Mouse (Mus musculus) hindbrain, postnatal 0 days (tissue): ENCODE measurements at regions not wholly inside any gene's neighbourhood (a gene's known extent, or its start where the extent isn't known, plus 50 kb on each side); places are given as distances from the start of the nearest gene placed in this dataset.

Experiments used
- ATAC-seq: fragments of 200-750 bp; cut with Nextera tagmentation; 2 replicates; pipeline ENCODE4 v1.8.0; 2017; ENCODE audit warnings: mild to moderate bottlenecking, moderate TSS enrichment, moderate library complexity
- DNase-seq: peaks from one replicate; pipeline ENCODE4 v3.0.0-alpha.2; 2015; ENCODE audit warnings: low spot score
- H3K27ac ChIP-seq: fragments of 300-500 bp; sonication (generic); 2 replicates; pipeline ENCODE4 v1.5.1; 2014; ENCODE audit warnings: mild to moderate bottlenecking
- H3K27me3 ChIP-seq: fragments of 300-500 bp; sonication (generic); 2 replicates; pipeline ENCODE4 v1.6.1; 2014; ENCODE audit warnings: low read length, mixed read lengths; ENCODE audit not compliant: insufficient read depth
- H3K36me3 ChIP-seq: fragments of 300-500 bp; sonication (generic); 2 replicates; pipeline ENCODE4 v1.6.1; 2014; ENCODE audit warnings: low read length, mixed read lengths; ENCODE audit not compliant: insufficient read depth
- H3K4me1 ChIP-seq: fragments of 300-500 bp; sonication (generic); 2 replicates; pipeline ENCODE4 v1.6.1; 2014; ENCODE audit warnings: antibody characterized with exemption, low read length, mixed read lengths; ENCODE audit not compliant: insufficient read depth
- H3K4me2 ChIP-seq: fragments of 300-500 bp; sonication (generic); 2 replicates; pipeline ENCODE4 v1.6.1; 2014; ENCODE audit warnings: low read depth, mild to moderate bottlenecking, low read length, moderate library complexity, mixed read lengths
- H3K4me3 ChIP-seq: fragments of 300-500 bp; sonication (generic); 2 replicates; pipeline ENCODE4 v1.5.1; 2014; ENCODE audit warnings: low read length
- H3K9ac ChIP-seq: fragments of 300-500 bp; sonication (generic); replicated peaks from 2 replicates; pipeline ENCODE4 v1.6.1; 2014; ENCODE audit warnings: mild to moderate bottlenecking, low read length, moderate library complexity, mixed read lengths
- H3K9me3 ChIP-seq: fragments of 300-500 bp; sonication (generic); 2 replicates; pipeline ENCODE4 v1.6.1; 2016; ENCODE audit warnings: low read length, mixed read lengths
- CTCF ChIP-seq: IDR thresholded peaks from 2 replicates; pipeline ENCODE4 v1.5.1; 2016; ENCODE audit warnings: antibody characterized with exemption, control low read depth, low read depth
- WGBS: fragments of 180-500 bp; shearing (Covaris S2); extraction: QIAGEN DNeasy Blood & Tissue Kit; methylation state at CpG from one replicate; pipeline ENCODE4 v1.1.7; 2014; 5-methylcytosine and 5-hydroxymethylcytosine counted together

DNA sequence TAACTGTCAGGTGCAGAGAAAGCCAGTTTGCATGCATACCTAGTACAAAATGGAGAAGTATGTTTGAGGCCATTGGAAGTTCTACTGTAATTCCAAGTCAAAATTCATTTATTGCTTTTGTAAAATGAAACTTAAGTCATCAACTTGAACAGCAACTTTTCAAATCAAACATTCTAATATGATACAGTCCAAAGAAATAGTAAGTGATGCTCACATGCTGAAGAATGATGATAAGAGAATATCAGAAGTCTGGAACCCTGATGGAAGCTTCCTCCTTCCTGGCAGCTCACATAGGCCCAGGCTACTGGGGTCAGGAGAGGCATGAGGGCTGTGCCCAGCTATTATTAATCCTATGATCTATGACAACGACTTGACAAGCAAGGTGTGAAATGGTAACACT, 64.1 kb upstream of the Slc38a2 start:
- Histone ChIP-seq H3K9me3 (no peaks in the 10 kb centered on the region), H3K9ac (no peak overlapping the region), H3K36me3 (no peaks in the 10 kb centered on the region), H3K27me3 (no peaks in the 10 kb centered on the region), H3K4me2 (no peak overlapping the region), H3K4me1 (no peaks in the 10 kb centered on the region), H3K4me3 (no peak overlapping the region), H3K27ac (no peak overlapping the region)
- 88% methylated on average over 1 of the region's 1 CpGs for WGBS
- no peak for ATAC-seq
- TF ChIP-seq CTCF = no peak
- DNase-seq = no peak

DNA sequence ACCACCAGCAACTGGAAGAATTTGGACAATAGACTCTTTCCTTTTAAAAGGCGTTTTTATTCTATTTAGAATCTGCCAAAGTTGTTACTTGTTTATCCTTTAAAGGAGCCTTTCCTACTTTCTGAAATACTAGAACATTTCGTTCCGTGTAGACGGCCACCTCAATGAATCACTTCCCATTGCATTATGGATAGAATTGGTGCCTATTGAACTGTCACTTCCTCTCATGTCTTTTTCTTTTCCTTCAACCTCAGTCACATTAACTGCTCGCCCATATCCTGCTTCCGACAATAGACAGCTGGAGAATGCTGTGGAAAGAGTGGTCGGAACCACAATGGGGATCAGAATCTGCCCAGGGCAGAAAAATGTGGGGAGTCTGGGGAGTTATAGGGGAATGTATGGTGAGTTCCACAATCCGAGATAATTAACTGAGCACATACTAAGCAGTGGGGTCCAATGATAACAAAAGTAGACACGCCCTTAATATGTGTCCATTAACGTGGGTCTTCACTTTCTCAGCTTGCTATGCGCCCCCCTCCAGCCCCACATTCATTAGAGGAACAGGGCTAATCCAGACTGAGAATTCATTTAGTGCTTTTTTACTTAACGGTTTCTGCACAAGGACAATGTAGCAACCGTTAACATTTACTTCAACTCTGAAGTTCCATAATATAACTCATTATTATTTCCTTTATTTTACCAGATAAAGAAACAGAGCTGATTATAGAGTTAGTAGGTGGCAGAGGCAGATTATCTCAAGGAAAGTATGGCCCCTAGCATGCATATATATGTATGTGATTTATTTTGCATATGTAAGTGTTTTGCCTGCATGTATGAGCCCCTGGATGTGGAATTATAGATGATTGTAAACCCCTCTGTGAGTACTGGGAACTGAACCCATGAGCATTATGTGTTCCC, 59.8 kb upstream of the Slc38a2 start:
- Histone ChIP-seq H3K4me2 (no peak overlapping the region), H3K36me3 (no peaks in the 10 kb centered on the region), H3K27me3 (no peaks in the 10 kb centered on the region), H3K9me3 (no peaks in the 10 kb centered on the region), H3K4me1 (no peaks in the 10 kb centered on the region), H3K9ac (no peak overlapping the region), H3K27ac (no peak overlapping the region), H3K4me3 (no peak overlapping the region)
- no peak for ATAC-seq
- no peak for TF ChIP-seq CTCF
- WGBS = 50% methylated on average over 13 of the region's 13 CpGs
- no peak for DNase-seq

DNA sequence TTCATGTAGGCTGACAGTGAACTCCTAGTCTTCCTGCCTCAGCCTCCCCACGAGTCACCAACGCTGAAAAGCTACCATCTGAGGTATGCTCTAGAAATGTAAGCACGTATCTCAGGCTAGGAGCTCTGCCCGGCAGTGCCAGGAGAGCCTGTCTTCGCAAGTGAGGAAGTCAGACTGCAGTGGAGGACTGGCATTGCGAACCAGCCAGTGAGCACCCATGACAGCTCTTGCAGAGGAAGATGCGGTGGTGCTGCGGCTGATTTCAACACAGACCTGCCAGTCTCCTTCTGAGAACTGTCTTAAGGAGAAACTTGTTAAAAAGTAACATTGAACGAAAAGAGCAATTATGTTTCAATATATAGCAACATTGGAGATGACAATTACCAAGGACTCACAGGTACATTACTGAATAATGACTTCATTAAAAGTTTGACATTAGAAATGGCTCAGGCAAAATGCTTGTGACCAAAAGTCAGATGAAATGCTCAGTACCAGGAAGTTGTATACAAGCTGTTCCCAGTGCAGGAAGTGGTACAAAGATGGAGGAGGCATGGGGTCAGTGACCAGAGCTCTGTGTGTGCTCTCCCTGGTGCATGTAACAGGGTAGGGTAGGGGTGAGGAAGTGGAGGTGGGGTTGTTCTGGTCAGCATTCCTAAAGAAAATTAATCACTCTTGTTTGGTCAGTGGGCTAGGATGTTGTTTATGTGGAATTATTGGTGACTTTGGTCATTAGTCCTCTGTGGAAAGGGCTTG, 58.1 kb upstream of the Slc38a2 start:
- Histone ChIP-seq H3K9me3 (no peaks in the 10 kb centered on the region), H3K9ac (no peak overlapping the region), H3K27ac (no peak overlapping the region), H3K4me2 (no peak overlapping the region), H3K27me3 (no peaks in the 10 kb centered on the region), H3K4me3 (no peak overlapping the region), H3K36me3 (no peaks in the 10 kb centered on the region), H3K4me1 (no peaks in the 10 kb centered on the region)
- no peak for DNase-seq
- ATAC-seq = no peak
- 88% methylated on average over 9 of the region's 9 CpGs for WGBS
- TF ChIP-seq CTCF = no peak

GRCm38 (mm10) chr15:96756456-96756855, 56.9 kb upstream of the Slc38a2 start:
- ATAC-seq (no peak), DNase-seq (no peak)
- H3K36me3 ChIP-seq = no peaks in the 10 kb centered on the region
- no peaks in the 10 kb centered on the region for H3K4me1 ChIP-seq
- TF ChIP-seq CTCF = no peak
- H3K4me2 ChIP-seq = no peak overlapping the region
- WGBS = 53% methylated on average over 7 of the region's 7 CpGs
- no peaks in the 10 kb centered on the region for H3K9me3 ChIP-seq
- H3K4me3 ChIP-seq = no peak overlapping the region
- H3K27ac ChIP-seq = 0 out of 2 replicates have a peak overlapping the region, but pooled peaks have one; percentile 7
- no peaks in the 10 kb centered on the region for H3K27me3 ChIP-seq
- H3K9ac ChIP-seq = no peak overlapping the region

- ATAC-seq = no peak
- DNase-seq = no peak
- H3K36me3 ChIP-seq = no peaks in the 10 kb centered on the region
- H3K27me3 ChIP-seq = no peaks in the 10 kb centered on the region
- 0 out of 2 replicates have a peak overlapping the region, but pooled peaks have one; percentile 7 for H3K27ac ChIP-seq
- WGBS = 75% methylated on average over 6 of the region's 6 CpGs
- H3K4me3 ChIP-seq = no peak overlapping the region
- no peaks in the 10 kb centered on the region for H3K9me3 ChIP-seq
- H3K9ac ChIP-seq = no peak overlapping the region
- no peak overlapping the region for H3K4me2 ChIP-seq
- no peak for TF ChIP-seq CTCF
- no peaks in the 10 kb centered on the region for H3K4me1 ChIP-seq
Observed at GRCm38 (mm10) chr15:96755951-96756350, 56.4 kb upstream of the Slc38a2 start.

- Histone ChIP-seq H3K4me2 (no peak overlapping the region), H3K36me3 (no peaks in the 10 kb centered on the region), H3K9me3 (no peaks in the 10 kb centered on the region), H3K27ac (no peak overlapping the region), H3K4me1 (no peaks in the 10 kb centered on the region), H3K9ac (no peak overlapping the region), H3K27me3 (no peaks in the 10 kb centered on the region), H3K4me3 (no peak overlapping the region)
- DNase-seq (no peak), ATAC-seq (no peak)
- 87% methylated on average over 13 of the region's 13 CpGs for WGBS
- TF ChIP-seq CTCF = no peak
Observed at GRCm38 (mm10) chr15:96755322-96755942, 55.9 kb upstream of the Slc38a2 start.
